ENCODE assay signal across 18 mouse cellular contexts in the genomic region with DNA sequence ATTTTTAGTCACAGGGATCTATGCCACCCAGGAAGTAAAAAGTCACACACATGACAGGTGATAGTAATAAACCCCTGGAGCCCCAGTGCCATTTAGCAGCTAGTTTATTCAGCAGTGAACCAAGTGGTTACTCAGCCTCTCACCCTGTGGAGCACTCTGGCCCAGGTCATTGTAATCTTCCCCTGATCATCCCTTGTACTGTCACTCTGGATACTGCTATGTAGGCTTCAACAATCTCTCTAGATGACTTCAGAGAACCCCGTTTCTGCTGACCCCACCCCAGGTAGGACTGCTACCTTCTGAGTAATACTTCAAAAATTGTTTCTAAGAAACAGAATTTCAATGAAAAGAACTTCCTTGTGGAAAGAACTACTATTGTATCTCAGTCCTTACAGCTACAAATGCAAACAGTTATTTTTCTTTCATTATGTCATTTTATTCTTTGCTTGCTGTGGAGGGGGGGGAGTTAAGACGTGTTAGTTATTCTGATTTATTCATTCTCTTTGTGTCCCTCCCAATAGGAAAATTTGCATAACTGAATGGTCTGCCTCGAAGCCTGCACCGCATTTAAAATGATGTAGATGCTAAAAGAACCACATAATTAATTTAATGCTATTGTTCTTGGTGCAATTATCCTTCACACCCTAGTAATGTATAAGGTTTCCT.
"Had no signal": no experiment of that assay in that cellular context is flagged by ENCODE, and none has a peak within 500 bp of the region (broad histone marks: within the 10 kb centered on the region; RNA-seq: fewer than 3 reads in every experiment).

No protein-coding gene starts in this region.

- H3K4me2 ChIP-seq: kidney, embryonic 15.5 days; limb, embryonic 13.5 days; liver, embryonic 12.5 days; liver, embryonic 15.5 days; lung, embryonic 15.5 days; midbrain, embryonic 15.5 days had no signal

- DNase-seq: kidney, adult 8-10 months; kidney, postnatal 10 days; kidney, postnatal 36 days; liver; lung, adult 18-20 months; lung, postnatal 10 days; lung, postnatal 36 days; thymus, adult 18-20 months; thymus, postnatal 36 days had no signal

- H3K4me1 ChIP-seq: kidney, embryonic 15.5 days; limb, embryonic 10.5 days; limb, embryonic 13.5 days; liver, embryonic 12.5 days; liver, embryonic 15.5 days; lung, embryonic 15.5 days; megakaryocyte, embryonic 14.5 days; midbrain, embryonic 10.5 days; midbrain, embryonic 15.5 days had no signal

- H3K27ac ChIP-seq: kidney, embryonic 15.5 days; limb, embryonic 10.5 days; limb, embryonic 13.5 days; liver, embryonic 12.5 days; liver, embryonic 15.5 days; lung, embryonic 15.5 days; midbrain, embryonic 10.5 days; midbrain, embryonic 15.5 days had no signal

- H3K9ac ChIP-seq: kidney, embryonic 15.5 days; limb, embryonic 13.5 days; liver, embryonic 12.5 days; liver, embryonic 15.5 days; lung, embryonic 15.5 days; midbrain, embryonic 15.5 days had no signal

- ATAC-seq: liver, embryonic 12.5 days; midbrain, embryonic 15.5 days had no signal

- H3K27me3 ChIP-seq: limb, embryonic 13.5 days; liver, embryonic 12.5 days; liver, embryonic 15.5 days; lung, embryonic 15.5 days; megakaryocyte, embryonic 14.5 days; midbrain, embryonic 15.5 days had no signal

- H3K36me3 ChIP-seq: kidney, embryonic 15.5 days; limb, embryonic 10.5 days; limb, embryonic 13.5 days; liver, embryonic 12.5 days; liver, embryonic 15.5 days; lung, embryonic 15.5 days; midbrain, embryonic 10.5 days; midbrain, embryonic 15.5 days had no signal

- H3K4me3 ChIP-seq: kidney, embryonic 15.5 days; limb, embryonic 10.5 days; limb, embryonic 13.5 days; liver, embryonic 12.5 days; liver, embryonic 15.5 days; lung, embryonic 15.5 days; megakaryocyte, embryonic 14.5 days; midbrain, embryonic 10.5 days; midbrain, embryonic 15.5 days had no signal

- H3K9me3 ChIP-seq: kidney, embryonic 15.5 days; limb, embryonic 10.5 days; limb, embryonic 13.5 days; liver, embryonic 12.5 days; liver, embryonic 15.5 days; lung, embryonic 15.5 days; megakaryocyte, embryonic 14.5 days; midbrain, embryonic 10.5 days; midbrain, embryonic 15.5 days had no signal
